Mouse (Mus musculus): ENCODE results near the gene Dhx30.

Dhx30 gene

GRCm38 (mm10) chr9:110094761-110095160, 22.9 kb downstream of the Dhx30 start:
- in situ Hi-C loops (cut with MboI, MseI), result loop anchor here (25.0 kb wide), 1 partner anchor 1132 kb away; the partner anchor contains the start of gene Col7a1

- in situ Hi-C loops (cut with MboI, MseI), result loop anchor here (25.0 kb wide), 1 partner anchor 1131 kb away; the partner anchor contains the start of gene Col7a1
These were observed 24.3 kb downstream of the Dhx30 start for GRCm38 (mm10) chr9:110093303-110093702.

- in situ Hi-C loops (cut with MboI, MseI), result loop anchor here (25.0 kb wide), 1 partner anchor 1123 kb away; the partner anchor contains the start of gene Col7a1
These were observed 31.9 kb downstream of the Dhx30 start for GRCm38 (mm10) chr9:110085693-110086092.

- in situ Hi-C loops (cut with MboI, MseI), result loop anchor here (25.0 kb wide), 1 partner anchor 1122 kb away; the partner anchor contains the start of gene Col7a1
These were observed 33.2 kb downstream of the Dhx30 start for GRCm38 (mm10) chr9:110084201-110084964.

- in situ Hi-C loops (cut with MboI, MseI), result loop anchor here (25.0 kb wide), 1 partner anchor 1119 kb away; the partner anchor contains the start of gene Col7a1
These were observed 36.6 kb downstream of the Dhx30 start for GRCm38 (mm10) chr9:110081066-110081465.

- in situ Hi-C loops (cut with MboI, MseI), result loop anchor here (25.0 kb wide), 1 partner anchor 1114 kb away; the partner anchor contains the start of gene Col7a1
These were observed 41.2 kb downstream of the Dhx30 start for GRCm38 (mm10) chr9:110076468-110076867.

GRCm38 (mm10) chr9:110071843-110072242, 45.8 kb downstream of the Dhx30 start:
- in situ Hi-C loops (cut with MboI, MseI), result loop anchor here (5.0 kb wide), 1 partner anchor 180 kb away; no protein-coding TSS in a partner anchor

- in situ Hi-C loops (cut with MboI, MseI), result loop anchor here (5.0 kb wide), 1 partner anchor 179 kb away; no protein-coding TSS in a partner anchor
These were observed 46.6 kb downstream of the Dhx30 start for GRCm38 (mm10) chr9:110071011-110071410.

GRCm38 (mm10) chr9:110070358-110070757, 47.3 kb downstream of the Dhx30 start:
- in situ Hi-C loops (cut with MboI, MseI), result loop anchor here (5.0 kb wide), 1 partner anchor 178 kb away; no protein-coding TSS in a partner anchor

GRCm38 (mm10) chr9:110068745-110069144, 48.9 kb downstream of the Dhx30 start:
- in situ Hi-C loops (cut with MboI, MseI), result no loop called here

- in situ Hi-C loops (cut with MboI, MseI), result no loop called here
These were observed 53.0 kb downstream of the Dhx30 start for GRCm38 (mm10) chr9:110064641-110065040.

GRCm38 (mm10) chr9:110062861-110063260, 54.8 kb downstream of the Dhx30 start:
- in situ Hi-C loops (cut with MboI, MseI), result no loop called here

GRCm38 (mm10) chr9:110062405-110062804, 55.2 kb downstream of the Dhx30 start:
- in situ Hi-C loops (cut with MboI, MseI), result no loop called here

- in situ Hi-C loops (cut with MboI, MseI), result no loop called here
These were observed 56.9 kb downstream of the Dhx30 start for GRCm38 (mm10) chr9:110060761-110061160.

GRCm38 (mm10) chr9:110057200-110057599, 60.4 kb downstream of the Dhx30 start:
- in situ Hi-C loops (cut with MboI, MseI), result no loop called here

GRCm38 (mm10) chr9:110054781-110055180, 62.8 kb downstream of the Dhx30 start:
- in situ Hi-C loops (cut with MboI, MseI), result no loop called here

- in situ Hi-C loops (cut with MboI, MseI), result no loop called here
These were observed 63.6 kb downstream of the Dhx30 start for GRCm38 (mm10) chr9:110054080-110054421.

GRCm38 (mm10) chr9:110053305-110054079, 64.1 kb downstream of the Dhx30 start:
- in situ Hi-C loops (cut with MboI, MseI), result no loop called here

- in situ Hi-C loops (cut with MboI, MseI), result no loop called here
These were observed 64.7 kb downstream of the Dhx30 start for GRCm38 (mm10) chr9:110052951-110053304.

- in situ Hi-C loops (cut with MboI, MseI), result no loop called here
These were observed 65.6 kb downstream of the Dhx30 start for GRCm38 (mm10) chr9:110051869-110052661.

GRCm38 (mm10) chr9:110051184-110051583, 66.4 kb downstream of the Dhx30 start:
- in situ Hi-C loops (cut with MboI, MseI), result no loop called here
